Mouse (Mus musculus): ENCODE measurements around the gene Gale.

- TF ChIP-seq POLR2A (IDR thresholded peaks at IDR 0.05; ENCODE audit: insufficient read depth, low read depth, low read length) (no peak), CTCF (IDR thresholded peaks at IDR 0.05; ENCODE audit: insufficient read depth, low read depth, low read length) (no peak)
Measured at GRCm38 (mm10) chr4:135986301-135986942, 22.9 kb downstream of the Gale start.

All from olfactory bulb, adult 2 months (tissue).